Comparison of ENCODE assay signal across 8 mouse cellular contexts in genomic region chr3:89159211-89159610, GRCm38 (mm10). TPM values are rescaled to one million over a fixed set of nuclear protein-coding genes. Genes with fewer than 3 reads are reported as not detected.
A peak's percentile ranks its signal among the peaks of the same experiment; 100 is the strongest.
DNase-seq lines count a peak whose midpoint lies in the region; ATAC-seq and TF ChIP-seq lines count a peak whose summit lies in the region.

No protein-coding gene starts in this region.

- no peak for TF ChIP-seq EP300 in heart, postnatal 0 days (IDR thresholded peaks at IDR 0.05; ENCODE audit: low read depth)

- peaks cover 11% of the 10 kb centered on the region; the same call in 1 of the 2 replicates for H3K4me1 ChIP-seq in heart, postnatal 0 days (ENCODE audit: control insufficient read depth, insufficient read depth)
- peaks cover 34% of the 10 kb centered on the region for H3K4me1 ChIP-seq in midbrain, embryonic 10.5 days

- no peaks in the 10 kb centered on the region for H3K9me3 ChIP-seq in heart, postnatal 0 days (replicated peaks; ENCODE audit: control insufficient read depth, low read length)
- no peaks in the 10 kb centered on the region for H3K9me3 ChIP-seq in midbrain, embryonic 10.5 days (replicated peaks)

- H3K4me3 ChIP-seq in heart, postnatal 0 days (ENCODE audit: low read depth, low read length), result peak overlapping the region; percentile 54
- peak overlapping the region; percentile 82 for H3K4me3 ChIP-seq in midbrain, embryonic 10.5 days

- WGBS in heart, postnatal 0 days, result under 1% methylated on average over 13 of the region's 13 CpGs
- WGBS in midbrain, embryonic 10.5 days, result 2% methylated on average over 13 of the region's 13 CpGs

- DNase-seq in right cerebral cortex, postnatal 4 days, result peak; percentile 51
- DNase-seq in right cerebral cortex, postnatal 14 days, result no peak
- DNase-seq in embryo, embryonic 11 days, result peak; percentile 81
- peak; percentile 25 for DNase-seq in heart, postnatal 0 days (ENCODE audit: low spot score)
- DNase-seq in kidney, postnatal 4 days, result peak; percentile 89 to 90
- DNase-seq in midbrain, embryonic 10.5 days (ENCODE audit: low spot score), result peak; percentile 74
- DNase-seq in testis, postnatal 14 days (ENCODE audit: low spot score), result peak; percentile 74

- H3K27me3 ChIP-seq in heart, postnatal 0 days (ENCODE audit: control insufficient read depth, insufficient read depth, low read length), result peaks cover 16% of the 10 kb centered on the region
- peaks cover 18% of the 10 kb centered on the region for H3K27me3 ChIP-seq in midbrain, embryonic 10.5 days (ENCODE audit: low read depth, poor library complexity, severe bottlenecking)

- H3K9ac ChIP-seq in heart, postnatal 0 days (replicated peaks; ENCODE audit: low read depth, low read length), result no peak overlapping the region

- peak overlapping the region; percentile 96 for H3K4me2 ChIP-seq in heart, postnatal 0 days (ENCODE audit: low read depth, low read length)

- no peak overlapping the region for H3K27ac ChIP-seq in heart, postnatal 0 days (ENCODE audit: low read depth)
- H3K27ac ChIP-seq in midbrain, embryonic 10.5 days (replicated peaks), result peak overlapping the region; percentile 82

- ATAC-seq in heart, postnatal 0 days (ENCODE audit: insufficient read depth, low read depth), result peak; percentile 34; the same call in 1 of the 2 replicates
- no peak for ATAC-seq in inflammation-experienced regulatory T-cells, adult 6 months

- no peak for TF ChIP-seq CTCF in heart, postnatal 0 days (IDR thresholded peaks at IDR 0.05; ENCODE audit: low read depth)

- H3K36me3 ChIP-seq in heart, postnatal 0 days (replicated peaks; ENCODE audit: control insufficient read depth, insufficient read depth, low read length), result no peaks in the 10 kb centered on the region
- no peaks in the 10 kb centered on the region for H3K36me3 ChIP-seq in midbrain, embryonic 10.5 days

RNA-seq across cellular contexts. Expression of gene Hcn3, which starts 0.8 kb away (rescaled TPM):
- total RNA-seq in heart, postnatal 0 days (2014; rRNA removed; ENCODE audit: low replicate concordance), result 1.1 TPM in 1 of 2 replicates, not detected in the other
- polyA plus RNA-seq in heart, postnatal 0 days (2015; fragmentation: Nextera tagmentation; extraction: Ambion mirVana), result 0.15 and 0.32 TPM in 2 replicates
- 6.3 and 10.6 TPM in 2 replicates for polyA plus RNA-seq in midbrain, embryonic 10.5 days (2016; fragmentation: Nextera tagmentation; extraction: Ambion mirVana)
- 1 to 10 TPM in 2 of 3 experiments, not detected in 1; 1.3 TPM for polyA plus RNA-seq in inflammation-experienced regulatory T-cells, adult 6 months (2017; shearing (Covaris generic))

RNA-seq across cellular contexts. Expression of gene Clk2, which starts 5.4 kb away (rescaled TPM):
- 22.7 and 24.7 TPM in 2 replicates for total RNA-seq in heart, postnatal 0 days (2014; rRNA removed; ENCODE audit: low replicate concordance)
- 8.2 and 8.5 TPM in 2 replicates for polyA plus RNA-seq in heart, postnatal 0 days (2015; fragmentation: Nextera tagmentation; extraction: Ambion mirVana)
- polyA plus RNA-seq in midbrain, embryonic 10.5 days (2016; fragmentation: Nextera tagmentation; extraction: Ambion mirVana), result 33.8 and 34.0 TPM in 2 replicates
- polyA plus RNA-seq in inflammation-experienced regulatory T-cells, adult 6 months (2017; shearing (Covaris generic)), result 10 to 100 TPM; 12.5 to 29.0 (median 24.7) TPM

RNA-seq across cellular contexts. Expression of gene Scamp3, which starts 18.1 kb away (rescaled TPM):
- 54.4 and 60.7 TPM in 2 replicates for total RNA-seq in heart, postnatal 0 days (2014; rRNA removed; ENCODE audit: low replicate concordance)
- 65.9 and 70.3 TPM in 2 replicates for polyA plus RNA-seq in heart, postnatal 0 days (2015; fragmentation: Nextera tagmentation; extraction: Ambion mirVana)
- polyA plus RNA-seq in midbrain, embryonic 10.5 days (2016; fragmentation: Nextera tagmentation; extraction: Ambion mirVana), result 99.2 and 104 TPM in 2 replicates
- 100 to 1,000 TPM; 168 to 216 (median 185) TPM for polyA plus RNA-seq in inflammation-experienced regulatory T-cells, adult 6 months (2017; shearing (Covaris generic))

RNA-seq across cellular contexts. Expression of gene Pklr, which starts 23.3 kb away (rescaled TPM):
- not detected in 2 replicates for total RNA-seq in heart, postnatal 0 days (2014; rRNA removed; ENCODE audit: low replicate concordance)
- 0.04 TPM in 1 of 2 replicates, not detected in the other for polyA plus RNA-seq in heart, postnatal 0 days (2015; fragmentation: Nextera tagmentation; extraction: Ambion mirVana)
- polyA plus RNA-seq in midbrain, embryonic 10.5 days (2016; fragmentation: Nextera tagmentation; extraction: Ambion mirVana), result 4.1 and 5.9 TPM in 2 replicates
- polyA plus RNA-seq in inflammation-experienced regulatory T-cells, adult 6 months (2017; shearing (Covaris generic)), result not detected

RNA-seq across cellular contexts. Expression of gene Fam189b, which starts 23.7 kb away (rescaled TPM):
- 2.1 and 2.2 TPM in 2 replicates for total RNA-seq in heart, postnatal 0 days (2014; rRNA removed; ENCODE audit: low replicate concordance)
- polyA plus RNA-seq in heart, postnatal 0 days (2015; fragmentation: Nextera tagmentation; extraction: Ambion mirVana), result 5.6 and 5.7 TPM in 2 replicates
- polyA plus RNA-seq in midbrain, embryonic 10.5 days (2016; fragmentation: Nextera tagmentation; extraction: Ambion mirVana), result 31.0 and 35.0 TPM in 2 replicates
- polyA plus RNA-seq in inflammation-experienced regulatory T-cells, adult 6 months (2017; shearing (Covaris generic)), result 100 to 1,000 TPM; 132 to 223 (median 213) TPM
